Mouse (Mus musculus): ENCODE results near the gene Dgkh.

GRCm38 (mm10) chr14:78686701-78687100 is 45.9 kb downstream of the Dgkh start:
- no peak for TF ChIP-seq CTCF (IDR thresholded peaks at IDR 0.05; ENCODE audit: low read depth)
- no peak for TF ChIP-seq EP300 (IDR thresholded peaks at IDR 0.05; ENCODE audit: low read depth)

All from heart, postnatal 0 days (tissue).